Mouse (Mus musculus) CH12F3 (cell line): ENCODE measurements at regions not wholly inside any gene's neighbourhood (a gene's known extent, or its start where the extent isn't known, plus 50 kb on each side); places are given as distances from the start of the nearest gene placed in this dataset.

Experiments used
- in situ Hi-C: fragments of 300-500 bp; cut with MboI; formaldehyde crosslinking; loops from 2 replicates; pipeline ENCODE4 v1.14.3; 2020; ENCODE audit warnings: low sequenced_read_pairs

GRCm38 (mm10) chr12:77060060-77060695 is 98.2 kb upstream of the Max start:
- in situ Hi-C loops, result no loop called here

GRCm38 (mm10) chr12:77059679-77060059 is 97.7 kb upstream of the Max start:
- in situ Hi-C loops, result no loop called here

GRCm38 (mm10) chr12:77058596-77059190 is 96.7 kb upstream of the Max start:
- in situ Hi-C loops, result no loop called here

- in situ Hi-C loops, result no loop called here
Measured at GRCm38 (mm10) chr12:77056748-77057370, 94.9 kb upstream of the Max start.

GRCm38 (mm10) chr12:77054700-77055099 is 92.7 kb upstream of the Max start:
- in situ Hi-C loops, result no loop called here

- in situ Hi-C loops, result no loop called here
Measured at GRCm38 (mm10) chr12:77054211-77054610, 92.2 kb upstream of the Max start.

- in situ Hi-C loops, result no loop called here
Measured at GRCm38 (mm10) chr12:77052853-77053252, 90.9 kb upstream of the Max start.

- in situ Hi-C loops, result no loop called here
Measured at GRCm38 (mm10) chr12:77048380-77048779, 86.4 kb upstream of the Max start.

GRCm38 (mm10) chr12:77047273-77047672 is 85.3 kb upstream of the Max start:
- in situ Hi-C loops, result no loop called here

GRCm38 (mm10) chr12:77045956-77046355 is 84.0 kb upstream of the Max start:
- in situ Hi-C loops, result no loop called here

- in situ Hi-C loops, result no loop called here
Measured at GRCm38 (mm10) chr12:77045356-77045755, 83.4 kb upstream of the Max start.

- in situ Hi-C loops, result no loop called here
Measured at GRCm38 (mm10) chr12:77042356-77042755, 80.4 kb upstream of the Max start.

GRCm38 (mm10) chr12:77041141-77041540 is 79.1 kb upstream of the Max start:
- in situ Hi-C loops, result no loop called here

GRCm38 (mm10) chr12:77039953-77040305 is 77.9 kb upstream of the Max start:
- in situ Hi-C loops, result no loop called here

GRCm38 (mm10) chr12:77039295-77039952 is 77.4 kb upstream of the Max start:
- in situ Hi-C loops, result no loop called here

GRCm38 (mm10) chr12:77035676-77036075 is 73.7 kb upstream of the Max start:
- in situ Hi-C loops, result no loop called here

- in situ Hi-C loops, result no loop called here
Measured at GRCm38 (mm10) chr12:77031448-77031847, 69.4 kb upstream of the Max start.

- in situ Hi-C loops, result no loop called here
Measured at GRCm38 (mm10) chr12:77025431-77025879, 63.5 kb upstream of the Max start.

GRCm38 (mm10) chr12:77022538-77022937 is 60.5 kb upstream of the Max start:
- in situ Hi-C loops, result loop anchor here (25.0 kb wide), 1 partner anchor 215 kb away; the partner anchor contains the start of gene Fut8

GRCm38 (mm10) chr12:77021881-77022280 is 59.9 kb upstream of the Max start:
- in situ Hi-C loops, result loop anchor here (25.0 kb wide), 1 partner anchor 215 kb away; the partner anchor contains the start of gene Fut8

- in situ Hi-C loops, result loop anchor here (25.0 kb wide), 1 partner anchor 217 kb away; the partner anchor contains the start of gene Fut8
Measured at GRCm38 (mm10) chr12:77019708-77020511, 57.9 kb upstream of the Max start.
